Mouse (Mus musculus) lung, postnatal 0 days (tissue): ENCODE measurements around the gene Clba1. TPM values are rescaled to one million over a fixed set of nuclear protein-coding genes. Genes with fewer than 3 reads are reported as not detected.

ENCODE experiments used
- ATAC-seq: fragments of 200-750 bp; cut with Nextera tagmentation; 2 replicates; pipeline ENCODE4 v1.8.0; 2017; ENCODE audit warnings: moderate library complexity
- DNase-seq: peaks from one replicate; pipeline ENCODE4 v3.0.0-alpha.2; 2016; ENCODE audit warnings: low spot score
- H3K27ac ChIP-seq: fragments of 300-500 bp; sonication (generic); 2 replicates; pipeline ENCODE4 v1.5.1; 2014; ENCODE audit warnings: antibody characterized with exemption, mild to moderate bottlenecking, low read length, mixed read lengths
- H3K27me3 ChIP-seq: fragments of 300-500 bp; sonication (generic); replicated peaks from 2 replicates; pipeline ENCODE4 v1.6.1; 2014; ENCODE audit warnings: low read length, mixed read lengths; ENCODE audit not compliant: insufficient read depth
- H3K36me3 ChIP-seq: fragments of 300-500 bp; sonication (generic); 2 replicates; pipeline ENCODE4 v1.6.1; 2014; ENCODE audit warnings: low read length, mixed read lengths; ENCODE audit not compliant: insufficient read depth
- H3K4me1 ChIP-seq: fragments of 300-500 bp; sonication (generic); 2 replicates; pipeline ENCODE4 v1.6.1; 2014; ENCODE audit warnings: antibody characterized with exemption, low read depth, low read length, mixed read lengths; ENCODE audit not compliant: insufficient read depth
- H3K4me2 ChIP-seq: fragments of 300-500 bp; sonication (generic); replicated peaks from 2 replicates; pipeline ENCODE4 v1.6.1; 2014; ENCODE audit warnings: low read depth, mild to moderate bottlenecking, low read length, moderate library complexity, mixed read lengths
- H3K4me3 ChIP-seq: fragments of 300-500 bp; sonication (generic); 2 replicates; pipeline ENCODE4 v1.5.1; 2014; ENCODE audit warnings: low read depth, low read length
- H3K9ac ChIP-seq: fragments of 300-500 bp; sonication (generic); replicated peaks from 2 replicates; pipeline ENCODE4 v1.6.1; 2014; ENCODE audit warnings: low read depth, mild to moderate bottlenecking
- H3K9me3 ChIP-seq: fragments of 300-500 bp; sonication (generic); 2 replicates; pipeline ENCODE4 v1.6.1; 2016; ENCODE audit warnings: low read length, mixed read lengths
- CTCF ChIP-seq: IDR thresholded peaks from 2 replicates; pipeline ENCODE4 v1.5.1; 2016; ENCODE audit warnings: antibody characterized with exemption, mild to moderate bottlenecking
- EP300 ChIP-seq: IDR thresholded peaks from 2 replicates; pipeline ENCODE4 v1.6.1; 2016; ENCODE audit warnings: antibody characterized with exemption, mild to moderate bottlenecking, control low read depth
- WGBS: fragments of 180-500 bp; shearing (Covaris S2); extraction: QIAGEN DNeasy Blood & Tissue Kit; methylation state at CpG from one replicate; pipeline ENCODE4 v1.1.7; 2014; 5-methylcytosine and 5-hydroxymethylcytosine counted together
- polyA plus RNA-seq: library from polyadenylated mRNA; unstranded; fragments of >200 nt; fragmentation: Nextera tagmentation; extraction: Ambion mirVana; gene quantifications from 2 replicates; pipeline ENCODE4 v1.2.1, GENCODE M21; 2015

Clba1 gene
- polyA plus RNA-seq, 1 experiment from 2014 or later, result 17.8 TPM

- no peak for TF ChIP-seq EP300
- TF ChIP-seq CTCF, result no peak
- ATAC-seq (no peak), DNase-seq (no peak)
- Histone ChIP-seq H3K9ac (no peak overlapping the region), H3K27me3 (no peaks in the 10 kb centered on the region), H3K36me3 (no peaks in the 10 kb centered on the region), H3K4me3 (no peak overlapping the region), H3K4me2 (no peak overlapping the region), H3K4me1 (no peaks in the 10 kb centered on the region), H3K27ac (no peak overlapping the region), H3K9me3 (no peaks in the 10 kb centered on the region)
- WGBS, result 64% methylated on average over 4 of the region's 4 CpGs
Measured at GRCm38 (mm10) chr12:112770396-112770795, 38.3 kb upstream of the Clba1 start.

- no peak for DNase-seq
- Histone ChIP-seq H3K36me3 (no peaks in the 10 kb centered on the region), H3K4me2 (no peak overlapping the region), H3K4me1 (no peaks in the 10 kb centered on the region), H3K27me3 (no peaks in the 10 kb centered on the region), H3K9ac (no peak overlapping the region), H3K4me3 (no peak overlapping the region), H3K9me3 (no peaks in the 10 kb centered on the region), H3K27ac (no peak overlapping the region)
- no peak for ATAC-seq
- WGBS, result 88% methylated on average over 14 of the region's 14 CpGs
- TF ChIP-seq EP300, result no peak
- TF ChIP-seq CTCF, result no peak
Measured at GRCm38 (mm10) chr12:112772306-112772705, 36.4 kb upstream of the Clba1 start.

GRCm38 (mm10) chr12:112773366-112773765 lies 35.4 kb upstream of the Clba1 start:
- WGBS, result 19% methylated on average over 9 of the region's 9 CpGs
- ATAC-seq (no peak), DNase-seq (no peak)
- H3K4me2 ChIP-seq, result no peak overlapping the region
- no peak overlapping the region for H3K4me3 ChIP-seq
- no peaks in the 10 kb centered on the region for H3K9me3 ChIP-seq
- TF ChIP-seq CTCF (no peak), EP300 (no peak)
- H3K4me1 ChIP-seq, result no peaks in the 10 kb centered on the region
- no peaks in the 10 kb centered on the region for H3K27me3 ChIP-seq
- H3K36me3 ChIP-seq, result no peaks in the 10 kb centered on the region
- no peak overlapping the region for H3K27ac ChIP-seq
- no peak overlapping the region for H3K9ac ChIP-seq

GRCm38 (mm10) chr12:112774026-112774425 lies 34.7 kb upstream of the Clba1 start:
- no peaks in the 10 kb centered on the region for H3K27me3 ChIP-seq
- H3K27ac ChIP-seq, result no peak overlapping the region
- H3K36me3 ChIP-seq, result no peaks in the 10 kb centered on the region
- 72% methylated on average over 6 of the region's 6 CpGs for WGBS
- ATAC-seq, result no peak
- no peak overlapping the region for H3K4me2 ChIP-seq
- no peak overlapping the region for H3K4me3 ChIP-seq
- H3K9me3 ChIP-seq, result no peaks in the 10 kb centered on the region
- no peak for DNase-seq
- TF ChIP-seq CTCF (no peak), EP300 (no peak)
- no peak overlapping the region for H3K9ac ChIP-seq
- no peaks in the 10 kb centered on the region for H3K4me1 ChIP-seq

- Histone ChIP-seq H3K27me3 (no peaks in the 10 kb centered on the region), H3K27ac (no peak overlapping the region), H3K4me3 (no peak overlapping the region), H3K36me3 (no peaks in the 10 kb centered on the region), H3K9me3 (no peaks in the 10 kb centered on the region), H3K4me1 (no peaks in the 10 kb centered on the region), H3K9ac (no peak overlapping the region), H3K4me2 (no peak overlapping the region)
- TF ChIP-seq EP300 (no peak), CTCF (no peak)
- DNase-seq (no peak), ATAC-seq (no peak)
- 89% methylated on average over 10 of the region's 10 CpGs for WGBS
Measured at GRCm38 (mm10) chr12:112774481-112774880, 34.3 kb upstream of the Clba1 start.

- no peak overlapping the region for H3K9ac ChIP-seq
- no peaks in the 10 kb centered on the region for H3K27me3 ChIP-seq
- no peak overlapping the region for H3K27ac ChIP-seq
- no peak for ATAC-seq
- H3K4me3 ChIP-seq, result no peak overlapping the region
- no peaks in the 10 kb centered on the region for H3K9me3 ChIP-seq
- no peak for DNase-seq
- WGBS, result 56% methylated on average over 8 of the region's 8 CpGs
- peaks cover 12% of the 10 kb centered on the region; the same call in 1 of the 2 replicates for H3K4me1 ChIP-seq
- no peak for TF ChIP-seq CTCF
- no peak for TF ChIP-seq EP300
- no peak overlapping the region for H3K4me2 ChIP-seq
- no peaks in the 10 kb centered on the region for H3K36me3 ChIP-seq
Measured at GRCm38 (mm10) chr12:112791026-112791425, 17.7 kb upstream of the Clba1 start.
